In genomic region chr3:41430191-41430590, GRCm38 (mm10) we compare ENCODE assay signal across 14 mouse cellular contexts.
A peak's percentile ranks its signal among the peaks of the same experiment; 100 is the strongest.
DNase-seq lines count a peak whose midpoint lies in the region; ATAC-seq and TF ChIP-seq lines count a peak whose summit lies in the region.
"Had no signal": no experiment of that assay in that cellular context is flagged by ENCODE, and none has a peak within 500 bp of the region (broad histone marks: within the 10 kb centered on the region; RNA-seq: fewer than 3 reads in every experiment).

No protein-coding gene starts in this region.

- no peak overlapping the region for H3K27ac ChIP-seq in lung, embryonic 14.5 days (ENCODE audit: low read depth)
- H3K27ac ChIP-seq in heart, embryonic 13.5 days (replicated peaks): 0 out of 2 replicates have a peak overlapping the region, but pooled peaks have one; percentile 20
- H3K27ac ChIP-seq: layer of hippocampus, adult 2 months; liver, embryonic 14.5 days had no signal

- no peak for ATAC-seq in lung, embryonic 14.5 days (ENCODE audit: insufficient read depth)
- ATAC-seq in heart, embryonic 13.5 days (ENCODE audit: extremely low read depth, insufficient number of reproducible peaks, low FRiP score, low TSS enrichment): no peak
- no peak for ATAC-seq in inflammation-experienced regulatory T-cells, adult 6 months
- ATAC-seq in megakaryocyte progenitor cell, adult 5-6 weeks (replicated peaks; ENCODE audit: poor library complexity): no peak
- ATAC-seq: forebrain, embryonic 16.5 days; hindbrain, embryonic 16.5 days had no signal

- no peaks in the 10 kb centered on the region; the same call in 1 of the 2 replicates for H3K4me1 ChIP-seq in lung, embryonic 14.5 days (ENCODE audit: insufficient read depth)
- peaks cover 10% of the 10 kb centered on the region for H3K4me1 ChIP-seq in heart, embryonic 13.5 days

- no peaks in the 10 kb centered on the region for H3K9me3 ChIP-seq in lung, embryonic 14.5 days (ENCODE audit: low read depth, low read length)
- H3K9me3 ChIP-seq in heart, embryonic 13.5 days: no peaks in the 10 kb centered on the region

- peak; percentile 53 for DNase-seq in embryo, embryonic 10 days (ENCODE audit: low spot score)
- no peak for DNase-seq in embryo, embryonic 9.5 days (ENCODE audit: extremely low spot score)
- DNase-seq in lung, embryonic 14.5 days: peak; percentile 13
- no peak for DNase-seq in lung, postnatal 4 days
- peak; percentile 57 for DNase-seq in mesoderm, embryonic 11.5 days (ENCODE audit: low read depth, low spot score)
- DNase-seq: B cell, adult 2 months; cerebellum, postnatal 36 days had no signal

- no peak overlapping the region for H3K9ac ChIP-seq in lung, embryonic 14.5 days
- no peak overlapping the region for H3K9ac ChIP-seq in heart, embryonic 13.5 days
- H3K9ac ChIP-seq: liver, embryonic 14.5 days had no signal

- no peak overlapping the region for H3K4me2 ChIP-seq in lung, embryonic 14.5 days
- no peak overlapping the region for H3K4me2 ChIP-seq in heart, embryonic 13.5 days

- H3K4me3 ChIP-seq in lung, embryonic 14.5 days (ENCODE audit: low read depth, low read length): no peak overlapping the region
- no peak overlapping the region for H3K4me3 ChIP-seq in heart, embryonic 13.5 days
- H3K4me3 ChIP-seq: layer of hippocampus, adult 2 months had no signal

- 34% methylated on average over 3 of the region's 3 CpGs for WGBS in lung, embryonic 14.5 days
- 38% methylated on average over 3 of the region's 3 CpGs for WGBS in heart, embryonic 13.5 days

- no peak for TF ChIP-seq CTCF in lung, embryonic 14.5 days (IDR thresholded peaks at IDR 0.05; ENCODE audit: low read depth)

- H3K36me3 ChIP-seq in lung, embryonic 14.5 days (ENCODE audit: insufficient read depth): no peaks in the 10 kb centered on the region
- H3K36me3 ChIP-seq in heart, embryonic 13.5 days: no peaks in the 10 kb centered on the region

- H3K27me3 ChIP-seq in lung, embryonic 14.5 days (ENCODE audit: insufficient read depth, low read length): no peaks in the 10 kb centered on the region
- no peaks in the 10 kb centered on the region for H3K27me3 ChIP-seq in heart, embryonic 13.5 days (replicated peaks)

Comparison
In these comparisons a context has a peak if more than half of its experiments do, and no peak if none do; other contexts are left out.
1. DNase-seq: peak in embryo, embryonic 10 days (single experiment), lung, embryonic 14.5 days (single experiment) and mesoderm, embryonic 11.5 days (single experiment); none in embryo, embryonic 9.5 days (single experiment) and lung, postnatal 4 days (0 of 2).